Mouse (Mus musculus) myocyte (in vitro differentiated cells): Measurements from ENCODE around the gene Slc46a1. TPM values are rescaled to one million over a fixed set of nuclear protein-coding genes. Genes with fewer than 3 reads are reported as not detected.

Experiments
- H3K27me3 ChIP-seq: one replicate; pipeline ENCODE4 v1.6.1; 2011; ENCODE audit not compliant: control insufficient read depth, insufficient read depth, insufficient read length
- H3K36me3 ChIP-seq: one replicate; pipeline ENCODE4 v1.6.1; 2011; ENCODE audit not compliant: control insufficient read depth, insufficient read depth
- H3K4me2 ChIP-seq: one replicate; pipeline ENCODE4 v1.6.1; 2011; ENCODE audit warnings: low read depth, control low read depth
- H3K4me3 ChIP-seq: one replicate; pipeline ENCODE4 v1.5.1; 2011; ENCODE audit warnings: mild to moderate bottlenecking, control low read depth, moderate library complexity
- H3K79me2 ChIP-seq: one replicate; pipeline ENCODE4 v1.6.1; 2011; ENCODE audit not compliant: control insufficient read depth, insufficient read depth
- H3ac ChIP-seq: one replicate; pipeline ENCODE4 v1.6.1; 2011; ENCODE audit not compliant: control insufficient read depth, insufficient read length
- CEBPB ChIP-seq: IDR thresholded peaks from 2 replicates; pipeline ENCODE4 v1.6.1; 2011; ENCODE audit warnings: mild to moderate bottlenecking, moderate library complexity; ENCODE audit not compliant: poor library complexity, insufficient read depth, severe bottlenecking
- E2F4 ChIP-seq: IDR thresholded peaks from one replicate; pipeline ENCODE4 v1.6.1; 2011; ENCODE audit warnings: mild to moderate bottlenecking, control low read depth, moderate library complexity; ENCODE audit not compliant: insufficient read depth
- MAX ChIP-seq: IDR thresholded peaks from one replicate; pipeline ENCODE4 v1.6.1; 2011; ENCODE audit warnings: low read depth, mild to moderate bottlenecking, control low read depth
- MYOD1 ChIP-seq, 3 experiments: IDR thresholded peaks; one replicate each; pipeline ENCODE4 v1.6.1; 2011; ENCODE audit warnings: control low read depth in 2 of 3, low read depth in 2 of 3, mild to moderate bottlenecking in 2 of 3, moderate library complexity in 1 of 3; ENCODE audit not compliant: insufficient read length in 2 of 3, control insufficient read depth in 1 of 3
- MYOG ChIP-seq, 3 experiments: IDR thresholded peaks; one replicate each; pipeline ENCODE4 v1.6.1; 2011; ENCODE audit warnings: control low read depth in 2 of 3, low read depth in 2 of 3, mild to moderate bottlenecking in 2 of 3; ENCODE audit not compliant: insufficient read length in 2 of 3, control insufficient read depth in 1 of 3, insufficient read depth in 1 of 3
- POLR2A ChIP-seq: IDR thresholded peaks from one replicate; pipeline ENCODE4 v1.6.1; 2011; ENCODE audit warnings: low read depth, mild to moderate bottlenecking, control low read depth, moderate library complexity; ENCODE audit not compliant: insufficient read length
- POLR2AphosphoS2 ChIP-seq: IDR thresholded peaks from one replicate; pipeline ENCODE4 v1.6.1; 2011; ENCODE audit warnings: low read depth, control low read depth; ENCODE audit not compliant: insufficient read length
- REST ChIP-seq: IDR thresholded peaks from one replicate; pipeline ENCODE4 v1.6.1; 2011; ENCODE audit warnings: mild to moderate bottlenecking, control low read depth, moderate library complexity; ENCODE audit not compliant: insufficient read depth, insufficient read length
- SRF ChIP-seq: IDR thresholded peaks from one replicate; pipeline ENCODE4 v1.6.1; 2011; ENCODE audit warnings: low read depth; ENCODE audit not compliant: control insufficient read depth, insufficient read length
- TCF12 ChIP-seq: IDR thresholded peaks from one replicate; pipeline ENCODE4 v1.6.1; 2011; ENCODE audit warnings: mild to moderate bottlenecking, control low read depth; ENCODE audit not compliant: poor library complexity, insufficient read depth, severe bottlenecking
- TCF3 ChIP-seq: IDR thresholded peaks from one replicate; pipeline ENCODE4 v1.6.1; 2011; ENCODE audit warnings: low read depth, control low read depth; ENCODE audit not compliant: insufficient read length
- USF1 ChIP-seq: IDR thresholded peaks from one replicate; pipeline ENCODE4 v1.6.1; 2011; ENCODE audit warnings: low read depth, mild to moderate bottlenecking, control low read depth, moderate library complexity
- polyA plus RNA-seq: library from polyadenylated mRNA; unstranded; fragments of >200 nt; fragmentation: generic; extraction: Trizol; gene quantifications from one replicate; pipeline ENCODE4 v1.2.1, GENCODE M21; 2012; ENCODE audit warnings: missing spikeins

Gene Slc46a1
- 7.5 TPM for polyA plus RNA-seq

DNA sequence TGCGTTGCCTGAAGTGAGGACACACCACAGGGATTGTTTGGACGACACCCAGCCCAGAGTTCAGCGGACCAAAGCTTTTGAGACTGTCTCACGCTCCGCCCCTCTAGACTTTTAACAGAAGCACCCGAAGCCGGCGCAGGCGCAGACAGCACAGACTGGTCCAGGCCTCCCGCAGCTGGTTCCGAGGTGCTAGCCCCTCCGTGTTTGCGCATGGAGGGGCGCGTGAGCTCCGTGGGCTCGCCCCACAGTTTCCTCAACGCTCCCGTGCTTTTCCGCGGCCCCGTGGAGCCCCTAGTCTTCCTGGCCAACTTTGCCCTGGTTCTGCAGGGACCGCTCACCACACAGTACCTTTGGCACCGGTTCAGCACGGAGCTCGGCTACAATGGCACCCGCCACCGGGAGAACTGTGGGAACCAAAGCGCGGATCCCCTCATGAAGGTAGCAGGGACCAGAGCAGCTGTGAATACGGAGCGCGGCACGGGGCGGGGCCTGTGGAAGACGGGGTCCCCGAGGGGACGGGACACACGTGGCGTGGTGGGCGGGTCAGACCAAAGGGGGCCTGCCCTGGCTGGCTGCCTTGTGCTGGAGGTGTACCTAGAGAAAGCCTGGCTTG lies at the start of gene Slc46a1:
TSS of gene Slc46a1 (plus strand) at position 130 of the 613 bp plus-strand sequence.
- peak within 1 kb of the TSS; percentile 75 for H3ac ChIP-seq
- H3K36me3 ChIP-seq: no peaks in the 10 kb centered on the region
- no peaks in the 10 kb centered on the region for H3K79me2 ChIP-seq
- H3K27me3 ChIP-seq: no peaks in the 10 kb centered on the region
- H3K4me3 ChIP-seq: peak within 1 kb of the TSS; percentile 54
- no peak for TF ChIP-seq CEBPB
- peak in 1 of 3 experiments; percentile 5 for TF ChIP-seq MYOG (IDR thresholded peaks at IDR 0.05; ENCODE audit: control insufficient read depth in 1 of 3, insufficient read depth in 1 of 3, insufficient read length in 2 of 3, low read depth in 2 of 3)
- TF ChIP-seq TCF12: no peak
- no peak for TF ChIP-seq TCF3
- TF ChIP-seq POLR2AphosphoS2: peak; percentile 12
- no peak for TF ChIP-seq MAX
- TF ChIP-seq E2F4: no peak
- no peak for TF ChIP-seq REST
- peak; percentile 66 for TF ChIP-seq POLR2A
- TF ChIP-seq USF1: no peak
- TF ChIP-seq SRF: peak; percentile 33
- peak in 2 of 3 experiments; percentile 28 to 53 for TF ChIP-seq MYOD1 (IDR thresholded peaks at IDR 0.05; ENCODE audit: control insufficient read depth in 1 of 3, insufficient read length in 2 of 3, low read depth in 2 of 3)
- H3K4me2 ChIP-seq: peak within 1 kb of the TSS; percentile 90

DNA sequence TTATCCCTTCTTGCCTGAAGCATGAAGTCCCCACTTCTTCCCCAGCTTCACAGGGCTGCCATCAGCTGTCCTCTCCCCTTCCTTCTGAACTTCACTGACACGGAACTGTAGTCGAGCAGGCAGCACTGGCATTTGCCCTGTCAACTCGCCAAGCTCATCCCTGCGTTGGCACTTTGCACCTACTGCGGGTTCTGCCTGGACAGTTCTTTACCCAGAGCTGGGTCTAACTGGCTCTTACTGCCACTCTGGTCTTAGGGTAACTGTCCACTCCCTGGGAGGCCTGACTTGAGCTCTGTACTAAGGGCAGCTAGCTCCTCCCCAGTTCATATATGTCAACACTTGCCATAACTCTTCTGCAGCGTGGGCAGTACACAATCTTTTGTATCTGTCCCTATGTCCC lies 48.6 kb upstream of the Slc46a1 start:
- H3K4me2 ChIP-seq: no peak overlapping the region
- H3K4me3 ChIP-seq: no peak overlapping the region
- no peaks in the 10 kb centered on the region for H3K27me3 ChIP-seq
- TF ChIP-seq CEBPB: no peak
- no peak for TF ChIP-seq POLR2AphosphoS2
- no peak for TF ChIP-seq MYOD1 (IDR thresholded peaks at IDR 0.05; ENCODE audit: control insufficient read depth in 1 of 3, insufficient read length in 2 of 3, low read depth in 2 of 3)
- no peak for TF ChIP-seq E2F4
- no peak for TF ChIP-seq TCF3
- TF ChIP-seq SRF: no peak
- no peak for TF ChIP-seq USF1
- TF ChIP-seq REST: no peak
- TF ChIP-seq POLR2A: no peak
- no peak for TF ChIP-seq TCF12
- TF ChIP-seq MYOG (IDR thresholded peaks at IDR 0.05; ENCODE audit: control insufficient read depth in 1 of 3, insufficient read depth in 1 of 3, insufficient read length in 2 of 3, low read depth in 2 of 3): no peak
- no peak for TF ChIP-seq MAX
- H3ac ChIP-seq: no peak overlapping the region
- no peaks in the 10 kb centered on the region for H3K79me2 ChIP-seq
- no peaks in the 10 kb centered on the region for H3K36me3 ChIP-seq

DNA sequence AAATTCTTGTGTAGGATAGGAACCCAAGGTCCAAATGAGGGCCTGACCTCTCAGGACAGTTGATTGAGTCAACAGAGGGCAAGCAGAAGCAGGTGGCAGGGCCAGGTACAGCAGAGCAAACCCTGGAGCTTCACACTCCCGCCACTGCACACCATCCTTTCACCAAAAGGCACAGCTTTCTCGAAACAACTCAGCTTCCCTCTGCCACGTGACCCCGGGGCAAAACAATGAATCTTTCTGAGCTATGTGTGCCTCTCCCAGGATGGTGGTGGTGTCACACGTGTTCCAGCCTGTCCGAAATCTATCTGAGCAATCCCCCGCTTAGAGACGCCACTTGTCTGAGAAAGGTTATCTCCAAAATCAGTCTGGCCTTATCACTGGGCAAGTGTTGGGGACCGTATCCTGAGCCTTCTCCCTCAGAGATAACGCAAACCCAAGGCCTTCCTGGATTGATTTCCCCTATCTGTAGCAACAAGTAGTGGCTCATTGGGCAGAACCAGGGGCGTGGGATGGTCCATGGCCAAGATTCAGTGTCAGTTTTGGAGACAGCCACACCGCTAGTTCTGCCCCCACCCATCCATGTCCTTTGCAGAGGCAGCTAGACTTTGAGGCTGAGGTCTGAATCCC lies 45.1 kb upstream of the Slc46a1 start:
- H3K27me3 ChIP-seq: no peaks in the 10 kb centered on the region
- no peak overlapping the region for H3ac ChIP-seq
- H3K79me2 ChIP-seq: no peaks in the 10 kb centered on the region
- no peak overlapping the region for H3K4me3 ChIP-seq
- no peak for TF ChIP-seq E2F4
- no peak for TF ChIP-seq MAX
- no peak for TF ChIP-seq POLR2AphosphoS2
- TF ChIP-seq TCF12: no peak
- TF ChIP-seq MYOD1 (IDR thresholded peaks at IDR 0.05; ENCODE audit: control insufficient read depth in 1 of 3, insufficient read length in 2 of 3, low read depth in 2 of 3): no peak
- no peak for TF ChIP-seq REST
- no peak for TF ChIP-seq TCF3
- no peak for TF ChIP-seq POLR2A
- no peak for TF ChIP-seq USF1
- TF ChIP-seq SRF: no peak
- TF ChIP-seq CEBPB: no peak
- H3K36me3 ChIP-seq: no peaks in the 10 kb centered on the region
- no peak overlapping the region for H3K4me2 ChIP-seq

DNA sequence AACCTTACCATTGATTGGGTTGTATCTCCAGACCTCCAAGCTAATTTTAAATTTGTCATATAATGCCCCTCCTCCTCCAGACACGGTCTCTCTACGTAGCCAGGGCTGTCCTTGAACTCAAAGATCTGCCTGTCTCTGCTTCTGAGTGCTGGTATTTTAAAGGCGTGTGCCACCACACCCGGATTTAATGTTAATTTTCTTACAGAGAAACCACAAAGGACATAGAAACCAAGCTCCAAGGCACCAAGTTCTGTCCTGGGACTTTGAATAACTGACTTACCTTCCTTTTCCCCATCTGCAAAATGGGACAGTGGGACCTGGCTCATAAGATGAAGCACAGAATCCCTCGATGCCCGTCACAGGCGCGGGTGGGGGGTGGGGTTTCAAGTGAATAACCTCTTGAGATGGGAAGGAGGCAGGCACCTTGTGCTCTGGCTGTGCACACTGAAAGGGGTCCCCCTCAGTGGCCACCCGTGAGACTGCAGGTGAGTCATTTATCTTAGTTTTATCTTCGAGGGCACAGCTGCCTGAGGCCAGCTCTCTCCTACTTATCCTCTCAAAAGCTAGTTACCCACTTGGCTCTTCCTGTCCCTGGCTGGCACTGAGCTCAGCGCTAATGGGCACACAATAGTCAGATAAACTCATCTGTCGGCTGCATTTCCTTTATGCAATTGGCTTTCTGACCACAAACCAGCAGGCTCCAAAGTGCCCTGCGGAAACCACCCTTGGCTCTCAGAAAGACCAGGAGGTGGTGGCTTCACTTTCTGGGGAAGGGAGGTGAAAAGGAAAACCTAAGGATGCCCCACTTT lies 44.1 kb upstream of the Slc46a1 start:
- Histone ChIP-seq H3K4me3 (no peak overlapping the region), H3K27me3 (no peaks in the 10 kb centered on the region), H3K4me2 (no peak overlapping the region), H3K79me2 (no peaks in the 10 kb centered on the region), H3ac (no peak overlapping the region), H3K36me3 (no peaks in the 10 kb centered on the region)
- no peak for TF ChIP-seq MAX
- TF ChIP-seq MYOG (IDR thresholded peaks at IDR 0.05; ENCODE audit: control insufficient read depth in 1 of 3, insufficient read depth in 1 of 3, insufficient read length in 2 of 3, low read depth in 2 of 3): no peak
- TF ChIP-seq USF1: no peak
- no peak for TF ChIP-seq MYOD1 (IDR thresholded peaks at IDR 0.05; ENCODE audit: control insufficient read depth in 1 of 3, insufficient read length in 2 of 3, low read depth in 2 of 3)
- TF ChIP-seq REST: no peak
- TF ChIP-seq POLR2AphosphoS2: no peak
- TF ChIP-seq TCF12: no peak
- no peak for TF ChIP-seq TCF3
